Mouse (Mus musculus) testis, adult 10 weeks (tissue): ENCODE results near the gene Rxfp3. TPM values are rescaled to one million over a fixed set of nuclear protein-coding genes. Genes with fewer than 3 reads are reported as not detected.

Experiments used
- polyA plus RNA-seq: library from polyadenylated mRNA; stranded (reverse); fragments of 350-450 nt; fragmentation: Illumina TruSeq; extraction: RNeasy Lipid Tissue Mini Kit (QIAGEN cat#74804); gene quantifications from one replicate; pipeline ENCODE4 v1.2.3, GENCODE M21; 2014; ENCODE audit warnings: low read depth, low replicate concordance

The Rxfp3 gene
- polyA plus RNA-seq = not detected

GRCm38 (mm10) chr15:11037711-11038110, at the start of gene Rxfp3:
Rxfp3 (minus strand) TSS chr15:11037991.

GRCm38 (mm10) chr15:11064558-11065411, 27.0 kb upstream of the Rxfp3 start, which contains the start of gene Adamts12:
Adamts12 (plus strand) TSS chr15:11064790.

GRCm38 (mm10) chr15:11000421-11000820, 37.4 kb downstream of the Rxfp3 start, which contains the start of gene Slc45a2:
Slc45a2 (plus strand) TSS chr15:11000721.

Other genes with a start within 250 kb of the Rxfp3 start
- gene C1qtnf3, start 85.7 kb downstream of the Rxfp3 start, polyA plus RNA-seq = 21.6 TPM
- 2.1 TPM for gene Amacr, start 56.2 kb downstream of the Rxfp3 start, polyA plus RNA-seq
- not detected for gene Slc45a2, start 37.3 kb downstream of the Rxfp3 start, polyA plus RNA-seq
- gene Adamts12, start 26.8 kb upstream of the Rxfp3 start, polyA plus RNA-seq = 0.70 TPM